Mouse (Mus musculus): ENCODE results near the gene Gm11554. TPM values are rescaled to one million over a fixed set of nuclear protein-coding genes. Genes with fewer than 3 reads are reported as not detected.
"Not testable (repeated sequence)": the region's sequence is repeated elsewhere in the genome, so short reads cannot be mapped to it uniquely, and the experiment has no call there.

The Gm11554 gene
- total RNA-seq (2015), result not detected in 2 replicates
- total RNA-seq (2017), result not detected in 2 replicates

DNA sequence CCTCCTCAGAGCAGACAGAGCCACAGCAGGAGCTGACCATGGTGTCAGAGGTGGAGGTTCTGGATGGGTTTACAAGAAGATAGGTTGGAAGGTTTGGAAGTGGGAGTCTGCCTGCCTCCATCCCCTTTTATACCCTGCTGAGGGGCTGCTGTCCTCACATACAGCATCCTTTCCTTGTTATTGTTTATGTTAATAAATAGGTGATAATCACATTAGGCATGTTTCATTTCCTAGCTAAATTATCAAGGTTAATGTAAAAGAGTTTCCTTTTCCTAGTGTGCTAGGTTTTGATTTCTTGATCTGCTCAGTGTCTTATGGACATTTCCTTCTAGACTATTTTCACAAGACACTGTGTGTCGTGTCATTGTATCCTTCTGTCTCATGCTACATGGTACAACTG, at the start of gene Gm11554:
Gm11554 (minus strand) TSS at position 101 of the 400 bp plus-strand sequence.
- ATAC-seq (ENCODE audit: poor library complexity, severe bottlenecking), result not testable (repeated sequence)

DNA sequence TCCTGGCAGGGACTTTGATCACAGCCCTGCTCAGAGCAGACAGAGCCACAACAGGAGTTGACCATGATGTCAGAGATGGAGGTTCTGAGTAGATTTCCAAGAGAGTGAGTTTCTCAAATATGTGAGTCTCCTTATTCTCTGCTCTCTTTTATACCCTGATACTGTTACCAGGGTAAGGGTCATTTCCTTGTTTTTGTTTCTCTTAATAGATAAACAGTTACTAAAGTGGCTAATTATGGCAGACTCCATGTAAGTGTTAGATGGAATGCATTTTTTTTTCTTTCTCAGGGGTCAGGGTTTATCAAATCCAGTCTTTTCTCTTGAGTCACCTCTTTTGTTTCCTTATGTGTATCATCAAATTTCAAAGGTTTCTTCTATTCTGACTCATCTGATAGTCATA, 47.3 kb upstream of the Gm11554 start, which contains the start of gene Krtap4-16:
Krtap4-16 (minus strand) TSS at position 101 of the 400 bp plus-strand sequence.
- ATAC-seq (ENCODE audit: poor library complexity, severe bottlenecking), result no peak

DNA sequence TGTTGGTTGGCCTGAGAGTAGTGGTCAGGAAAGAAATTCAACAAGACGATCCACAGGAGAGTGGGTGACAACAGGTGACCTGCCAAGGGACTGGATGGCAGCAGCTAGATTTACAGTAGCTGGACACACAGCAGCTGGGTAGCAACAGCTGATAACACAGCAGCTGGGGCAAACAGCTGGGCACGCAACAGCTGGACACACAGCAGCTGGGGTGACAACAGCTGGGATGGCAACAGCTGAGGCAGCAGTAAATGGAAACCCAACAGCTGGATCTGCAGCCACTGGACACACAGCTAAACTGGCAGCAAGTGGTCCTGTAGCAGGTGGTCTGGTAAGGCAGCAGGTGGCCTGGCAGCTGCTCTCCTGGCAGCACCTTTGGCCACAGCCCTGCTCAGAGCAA, 42.5 kb upstream of the Gm11554 start:
- ATAC-seq (ENCODE audit: poor library complexity, severe bottlenecking), result no peak

- no peak for ATAC-seq (ENCODE audit: poor library complexity, severe bottlenecking)
Measured at GRCm38 (mm10) chr11:99842185-99842584, 37.9 kb upstream of the Gm11554 start.

DNA sequence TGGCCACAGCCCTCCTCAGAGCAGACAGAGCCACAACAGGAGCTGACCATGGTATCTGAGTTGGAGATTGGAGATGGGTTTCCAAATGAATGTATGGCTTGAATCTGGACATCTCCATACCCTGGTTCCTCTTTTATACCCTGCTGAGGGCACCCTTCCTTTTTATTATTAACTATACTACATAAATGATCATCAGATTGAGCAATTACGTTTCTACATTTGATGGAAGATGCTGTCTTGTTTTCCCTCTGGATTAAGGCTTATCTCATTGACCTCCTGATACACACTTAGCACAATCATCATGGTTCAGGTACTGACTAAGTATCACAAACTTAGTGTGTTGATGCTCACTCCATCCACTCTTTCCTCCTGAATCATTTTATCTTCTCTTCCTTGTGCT, 33.7 kb upstream of the Gm11554 start, which contains the start of gene 2300003K06Rik:
2300003K06Rik (minus strand) TSS at position 101 of the 400 bp plus-strand sequence.
- ATAC-seq (ENCODE audit: poor library complexity, severe bottlenecking), result no peak

DNA sequence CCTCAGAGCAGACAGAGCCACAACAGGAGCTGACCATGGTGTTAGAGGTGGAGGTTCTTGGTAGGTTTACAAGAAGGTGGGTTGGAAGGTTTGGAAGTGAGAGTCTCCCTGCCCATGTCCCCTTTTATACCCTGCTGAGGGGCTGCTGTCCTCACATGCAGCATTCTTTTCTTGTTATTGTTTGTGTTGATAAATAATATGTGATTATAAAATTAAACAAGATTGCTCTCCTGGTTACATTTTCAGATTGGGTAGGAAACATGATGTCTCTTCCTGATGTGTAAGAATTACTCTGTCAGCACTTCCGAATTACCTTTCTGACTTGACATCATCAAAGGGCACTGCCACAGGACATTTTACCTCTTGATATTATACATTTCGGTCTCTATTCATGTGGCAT, 11.3 kb upstream of the Gm11554 start, which contains the start of gene Gm11564:
Gm11564 (minus strand) TSS at position 101 of the 400 bp plus-strand sequence.
- not testable (repeated sequence) for ATAC-seq (ENCODE audit: poor library complexity, severe bottlenecking)

- not testable (repeated sequence) for ATAC-seq (ENCODE audit: poor library complexity, severe bottlenecking)
Measured at GRCm38 (mm10) chr11:99809792-99810191, 5.5 kb upstream of the Gm11554 start, which contains the start of gene Krtap4-13. Gene Krtap4-13 (minus strand): TSS chr11:99809892.

- not testable (repeated sequence) for ATAC-seq (ENCODE audit: poor library complexity, severe bottlenecking)
Measured at GRCm38 (mm10) chr11:99798832-99799231, 5.4 kb downstream of the Gm11554 start, which contains the start of gene Gm11569. Gene Gm11569 (minus strand): TSS chr11:99798932.

DNA sequence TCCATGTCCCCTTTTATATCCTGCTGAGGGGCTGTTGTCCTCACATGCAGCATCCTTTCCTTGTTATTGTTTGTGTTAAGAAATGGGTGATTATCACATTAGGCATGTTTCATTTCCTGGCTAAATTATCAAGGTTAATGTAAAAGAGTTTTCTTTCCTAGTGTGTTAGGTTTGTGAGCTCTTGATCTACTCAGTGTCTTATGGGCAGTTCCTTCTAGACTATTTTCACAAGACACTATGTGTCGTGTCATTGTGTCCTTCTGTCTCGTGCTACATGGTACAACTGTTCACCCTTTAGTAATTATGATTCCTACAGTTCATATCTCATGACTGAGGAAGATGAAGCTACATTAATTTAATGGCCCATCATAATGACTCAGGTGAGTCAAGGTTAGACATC, 10.9 kb downstream of the Gm11554 start, which contains the start of gene Gm11596:
Gm11596 (minus strand) TSS at position 101 of the 400 bp plus-strand sequence.
- ATAC-seq (ENCODE audit: poor library complexity, severe bottlenecking), result no peak

DNA sequence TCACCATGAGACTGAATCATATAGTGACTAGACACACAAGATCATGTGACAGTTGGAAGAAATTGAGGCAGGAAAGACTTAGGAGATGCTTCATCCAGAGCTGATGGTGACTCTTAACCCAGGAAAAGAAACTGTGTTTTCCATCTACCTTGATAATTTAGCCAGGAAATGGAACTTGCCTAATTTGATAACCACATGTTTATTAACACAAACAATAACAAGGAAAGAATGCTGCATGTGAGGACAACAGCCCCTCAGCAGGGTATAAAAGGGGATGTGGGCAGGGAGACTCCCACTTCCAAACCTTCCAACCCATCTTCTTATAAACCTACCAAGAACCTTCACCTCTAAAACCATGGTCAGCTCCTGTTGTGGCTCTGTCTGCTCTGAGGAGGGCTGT, 19.3 kb downstream of the Gm11554 start, which contains the start of gene Krtap4-9:
Krtap4-9 (plus strand) TSS at position 301 of the 400 bp plus-strand sequence.
- ATAC-seq (ENCODE audit: poor library complexity, severe bottlenecking), result not testable (repeated sequence)

GRCm38 (mm10) chr11:99780604-99781003, 23.6 kb downstream of the Gm11554 start, which contains the start of gene Krtap4-8:
Gene Krtap4-8 (minus strand): TSS chr11:99780704.
- no peak for ATAC-seq (ENCODE audit: poor library complexity, severe bottlenecking)

DNA sequence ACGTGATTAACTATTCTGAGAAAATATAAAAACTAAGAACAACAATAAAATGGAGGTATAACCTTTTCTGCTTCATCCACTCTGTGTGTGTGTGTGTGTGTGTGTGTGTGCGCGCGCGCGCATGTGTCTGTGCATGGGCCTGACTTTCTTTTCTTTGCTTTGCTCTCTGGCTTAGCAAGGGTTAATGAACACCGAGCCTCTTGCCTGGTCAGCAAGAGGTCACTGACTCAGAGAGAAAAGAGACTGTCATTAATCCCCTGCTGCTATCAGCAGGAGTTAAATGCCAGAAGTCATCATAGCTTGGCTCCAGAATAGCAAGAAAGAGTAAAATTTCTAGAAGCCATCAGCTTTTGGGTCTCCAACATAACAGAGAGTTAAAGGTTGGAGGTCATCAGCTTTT, 25.8 kb downstream of the Gm11554 start:
- no peak for ATAC-seq (ENCODE audit: poor library complexity, severe bottlenecking)

DNA sequence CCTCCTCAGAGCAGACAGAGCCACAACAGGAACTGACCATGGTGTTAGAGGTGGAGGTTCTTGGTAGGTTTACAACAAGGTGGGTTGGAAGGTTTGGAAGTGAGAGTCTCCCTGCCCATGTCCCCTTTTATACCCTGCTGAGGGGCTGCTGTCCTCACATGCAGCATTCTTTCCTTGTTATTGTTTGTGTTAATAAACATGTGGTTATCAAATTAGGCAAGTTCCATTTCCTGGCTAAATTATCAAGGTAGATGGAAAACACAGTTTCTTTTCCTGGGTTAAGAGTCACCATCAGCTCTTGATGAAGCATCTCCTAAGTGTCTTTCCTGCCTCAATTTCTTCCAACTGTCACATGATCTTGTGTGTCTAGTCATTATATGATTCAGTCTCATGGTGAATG, 31.4 kb downstream of the Gm11554 start, which contains the start of gene Gm11595:
Gm11595 (minus strand) TSS at position 101 of the 400 bp plus-strand sequence.
- ATAC-seq (ENCODE audit: poor library complexity, severe bottlenecking), result not testable (repeated sequence)

GRCm38 (mm10) chr11:99768410-99768809, 35.8 kb downstream of the Gm11554 start:
- no peak for ATAC-seq (ENCODE audit: poor library complexity, severe bottlenecking)

DNA sequence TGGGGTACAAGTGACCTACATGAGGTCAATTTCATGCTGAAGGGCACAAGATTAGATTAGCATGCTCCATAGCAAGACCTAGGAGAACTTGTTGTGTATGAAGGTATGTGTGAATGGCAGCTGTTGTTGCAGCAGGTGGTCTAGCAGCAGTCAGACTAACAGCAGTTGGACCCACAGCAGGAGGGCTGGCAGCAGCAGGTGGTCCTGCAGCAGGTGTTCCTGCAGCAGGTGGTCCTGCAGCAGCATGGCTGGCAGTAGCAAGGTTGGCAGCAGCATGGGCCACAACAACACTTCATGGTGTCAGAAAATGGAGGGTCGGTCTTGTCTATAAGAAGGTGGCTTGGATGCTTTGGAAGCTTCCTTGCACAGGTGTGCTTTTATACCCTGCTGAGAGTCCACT, 45.4 kb downstream of the Gm11554 start:
- ATAC-seq (ENCODE audit: poor library complexity, severe bottlenecking), result no peak

Other genes starting within 250 kb of the Gm11554 start
Only the 30 nearest of the 43 such genes appear.
- gene Krtap2-4, start 189.6 kb downstream of the Gm11554 start, total RNA-seq (2015), result not detected in 2 replicates
- not detected in 2 replicates for gene Krtap2-4, start 189.6 kb downstream of the Gm11554 start, total RNA-seq (2017)
- not detected in 2 replicates for gene Gm11562, start 184.0 kb downstream of the Gm11554 start, total RNA-seq (2015)
- gene Gm11562, start 184.0 kb downstream of the Gm11554 start, total RNA-seq (2017), result not detected in 2 replicates
- not detected in 2 replicates for gene Krtap4-1, start 176.2 kb downstream of the Gm11554 start, total RNA-seq (2015)
- not detected in 2 replicates for gene Krtap4-1, start 176.2 kb downstream of the Gm11554 start, total RNA-seq (2017)
- gene Krtap4-2, start 169.4 kb downstream of the Gm11554 start, total RNA-seq (2015), result not detected in 2 replicates
- not detected in 2 replicates for gene Krtap4-2, start 169.4 kb downstream of the Gm11554 start, total RNA-seq (2017)
- not detected in 2 replicates for gene Krtap4-7, start 160.4 kb downstream of the Gm11554 start, total RNA-seq (2015)
- gene Krtap4-7, start 160.4 kb downstream of the Gm11554 start, total RNA-seq (2017), result not detected in 2 replicates
- not detected in 2 replicates for gene Gm11555, start 154.2 kb downstream of the Gm11554 start, total RNA-seq (2015)
- not detected in 2 replicates for gene Gm11555, start 154.2 kb downstream of the Gm11554 start, total RNA-seq (2017)
- not detected in 2 replicates for gene Gm11563, start 145.5 kb downstream of the Gm11554 start, total RNA-seq (2015)
- not detected in 2 replicates for gene Gm11563, start 145.5 kb downstream of the Gm11554 start, total RNA-seq (2017)
- not detected in 2 replicates for gene Krtap4-6, start 138.5 kb downstream of the Gm11554 start, total RNA-seq (2015)
- gene Krtap4-6, start 138.5 kb downstream of the Gm11554 start, total RNA-seq (2017), result not detected in 2 replicates
- gene Gm14190, start 113.7 kb downstream of the Gm11554 start, total RNA-seq (2015), result not detected in 2 replicates
- not detected in 2 replicates for gene Gm14190, start 113.7 kb downstream of the Gm11554 start, total RNA-seq (2017)
- gene Gm14180, start 70.2 kb downstream of the Gm11554 start, total RNA-seq (2015), result not detected in 2 replicates
- not detected in 2 replicates for gene Gm14180, start 70.2 kb downstream of the Gm11554 start, total RNA-seq (2017)
- gene Gm11595, start 31.5 kb downstream of the Gm11554 start, total RNA-seq (2015), result not detected in 2 replicates
- not detected in 2 replicates for gene Gm11595, start 31.5 kb downstream of the Gm11554 start, total RNA-seq (2017)
- gene Krtap4-8, start 23.7 kb downstream of the Gm11554 start, total RNA-seq (2015), result not detected in 2 replicates
- gene Krtap4-8, start 23.7 kb downstream of the Gm11554 start, total RNA-seq (2017), result not detected in 2 replicates
- not detected in 2 replicates for gene Krtap4-9, start 19.2 kb downstream of the Gm11554 start, total RNA-seq (2015)
- not detected in 2 replicates for gene Krtap4-9, start 19.2 kb downstream of the Gm11554 start, total RNA-seq (2017)
- gene Gm11596, start 11.0 kb downstream of the Gm11554 start, total RNA-seq (2015), result not detected in 2 replicates
- not detected in 2 replicates for gene Gm11596, start 11.0 kb downstream of the Gm11554 start, total RNA-seq (2017)
- not detected in 2 replicates for gene Gm11569, start 5.5 kb downstream of the Gm11554 start, total RNA-seq (2015)
- not detected in 2 replicates for gene Gm11569, start 5.5 kb downstream of the Gm11554 start, total RNA-seq (2017)
- not detected in 2 replicates for gene Krtap4-13, start 5.4 kb upstream of the Gm11554 start, total RNA-seq (2015)
- gene Krtap4-13, start 5.4 kb upstream of the Gm11554 start, total RNA-seq (2017), result not detected in 2 replicates
- gene Gm11564, start 11.2 kb upstream of the Gm11554 start, total RNA-seq (2015), result not detected in 2 replicates
- gene Gm11564, start 11.2 kb upstream of the Gm11554 start, total RNA-seq (2017), result not detected in 2 replicates
- not detected in 2 replicates for gene 2300003K06Rik, start 33.6 kb upstream of the Gm11554 start, total RNA-seq (2015)
- gene 2300003K06Rik, start 33.6 kb upstream of the Gm11554 start, total RNA-seq (2017), result not detected in 2 replicates
- not detected in 2 replicates for gene Krtap4-16, start 47.2 kb upstream of the Gm11554 start, total RNA-seq (2015)
- not detected in 2 replicates for gene Krtap4-16, start 47.2 kb upstream of the Gm11554 start, total RNA-seq (2017)
- gene Gm11568, start 53.5 kb upstream of the Gm11554 start, total RNA-seq (2015), result not detected in 2 replicates
- gene Gm11568, start 53.5 kb upstream of the Gm11554 start, total RNA-seq (2017), result not detected in 2 replicates
- gene Gm11559, start 60.0 kb upstream of the Gm11554 start, total RNA-seq (2015), result not detected in 2 replicates
- not detected in 2 replicates for gene Gm11559, start 60.0 kb upstream of the Gm11554 start, total RNA-seq (2017)
- gene Krtap9-1, start 68.9 kb upstream of the Gm11554 start, total RNA-seq (2015), result not detected in 2 replicates
- gene Krtap9-1, start 68.9 kb upstream of the Gm11554 start, total RNA-seq (2017), result not detected in 2 replicates
- gene Gm11567, start 74.7 kb upstream of the Gm11554 start, total RNA-seq (2015), result not detected in 2 replicates
- not detected in 2 replicates for gene Gm11567, start 74.7 kb upstream of the Gm11554 start, total RNA-seq (2017)
- not detected in 2 replicates for gene Krtap31-1, start 103.5 kb upstream of the Gm11554 start, total RNA-seq (2015)
- gene Krtap31-1, start 103.5 kb upstream of the Gm11554 start, total RNA-seq (2017), result not detected in 2 replicates
- gene Gm11565, start 110.3 kb upstream of the Gm11554 start, total RNA-seq (2015), result not detected in 2 replicates
- not detected in 2 replicates for gene Gm11565, start 110.3 kb upstream of the Gm11554 start, total RNA-seq (2017)
- not detected in 2 replicates for gene Krtap31-2, start 131.8 kb upstream of the Gm11554 start, total RNA-seq (2015)
- not detected in 2 replicates for gene Krtap31-2, start 131.8 kb upstream of the Gm11554 start, total RNA-seq (2017)
- not detected in 2 replicates for gene Krtap9-5, start 144.0 kb upstream of the Gm11554 start, total RNA-seq (2015)
- gene Krtap9-5, start 144.0 kb upstream of the Gm11554 start, total RNA-seq (2017), result not detected in 2 replicates
- gene Krtap29-1, start 174.6 kb upstream of the Gm11554 start, total RNA-seq (2015), result not detected in 2 replicates
- not detected in 2 replicates for gene Krtap29-1, start 174.6 kb upstream of the Gm11554 start, total RNA-seq (2017)
- gene Krtap16-1, start 182.2 kb upstream of the Gm11554 start, total RNA-seq (2015), result not detected in 2 replicates
- not detected in 2 replicates for gene Krtap16-1, start 182.2 kb upstream of the Gm11554 start, total RNA-seq (2017)
- not detected in 2 replicates for gene Krtap17-1, start 189.5 kb upstream of the Gm11554 start, total RNA-seq (2015)
- gene Krtap17-1, start 189.5 kb upstream of the Gm11554 start, total RNA-seq (2017), result not detected in 2 replicates